Mouse (Mus musculus) lung, postnatal 0 days (tissue): Measurements from ENCODE around the gene Ltbp4.
A peak's percentile ranks its signal among the peaks of the same experiment; 100 is the strongest.

Source experiments
- CTCF ChIP-seq: IDR thresholded peaks from 2 replicates; pipeline ENCODE4 v1.5.1; 2016; ENCODE audit warnings: antibody characterized with exemption, mild to moderate bottlenecking
- EP300 ChIP-seq: IDR thresholded peaks from 2 replicates; pipeline ENCODE4 v1.6.1; 2016; ENCODE audit warnings: antibody characterized with exemption, mild to moderate bottlenecking, control low read depth

GRCm38 (mm10) chr7:27271423-27271822 lies 66.1 kb downstream of the Ltbp4 start:
- no peak for TF ChIP-seq EP300
- peak; percentile 26; the same call in 1 of the 2 replicates for TF ChIP-seq CTCF
